Mouse (Mus musculus) liver, embryonic 11.5 days (tissue): ENCODE results near the gene Mfge8. TPM values are rescaled to one million over a fixed set of nuclear protein-coding genes. Genes with fewer than 3 reads are reported as not detected.

Experiments used
- ATAC-seq: fragments of 200-750 bp; cut with Nextera tagmentation; replicated peaks from 2 replicates; pipeline ENCODE4 v1.8.0; 2017; ENCODE audit warnings: moderate number of reproducible peaks, mild to moderate bottlenecking, moderate TSS enrichment, moderate library complexity; ENCODE audit not compliant: low FRiP score
- DNase-seq: peaks from one replicate; pipeline ENCODE4 v3.0.0-alpha.2; 2017; ENCODE audit warnings: low spot score
- H3K27ac ChIP-seq: fragments of 300-500 bp; sonication (generic); 2 replicates; pipeline ENCODE4 v1.5.1; 2014; ENCODE audit warnings: mild to moderate bottlenecking, low read depth, low read length, control low read depth
- H3K27me3 ChIP-seq: fragments of 300-500 bp; sonication (generic); replicated peaks from 2 replicates; pipeline ENCODE4 v1.6.1; 2014; ENCODE audit warnings: low read length, mixed read lengths; ENCODE audit not compliant: control insufficient read depth, insufficient read depth
- H3K36me3 ChIP-seq: fragments of 300-500 bp; sonication (generic); 2 replicates; pipeline ENCODE4 v1.6.1; 2014; ENCODE audit warnings: mild to moderate bottlenecking, low read length, moderate library complexity, mixed read lengths; ENCODE audit not compliant: control insufficient read depth, insufficient read depth
- H3K4me1 ChIP-seq: fragments of 300-500 bp; sonication (generic); replicated peaks from 2 replicates; pipeline ENCODE4 v1.6.1; 2014; ENCODE audit warnings: low read length, mixed read lengths; ENCODE audit not compliant: control insufficient read depth, insufficient read depth
- H3K4me2 ChIP-seq: fragments of 300-500 bp; sonication (generic); 2 replicates; pipeline ENCODE4 v1.6.1; 2014; ENCODE audit warnings: mild to moderate bottlenecking, control low read depth, moderate library complexity
- H3K4me3 ChIP-seq: fragments of 300-500 bp; sonication (generic); 2 replicates; pipeline ENCODE4 v1.5.1; 2014; ENCODE audit warnings: low read depth, low read length, control low read depth
- H3K9ac ChIP-seq: fragments of 300-500 bp; sonication (generic); 2 replicates; pipeline ENCODE4 v1.6.1; 2014; ENCODE audit warnings: low read depth, low read length, control low read depth
- H3K9me3 ChIP-seq: fragments of 300-500 bp; sonication (generic); 2 replicates; pipeline ENCODE4 v1.6.1; 2016; ENCODE audit warnings: low read length, inconsistent platforms, mixed read lengths; ENCODE audit not compliant: control insufficient read depth
- WGBS: fragments of 180-500 bp; shearing (Covaris S2); extraction: QIAGEN DNeasy Blood & Tissue Kit; methylation state at CpG from one replicate; pipeline ENCODE4 v1.1.7; 2014; 5-methylcytosine and 5-hydroxymethylcytosine counted together
- polyA plus RNA-seq: library from polyadenylated mRNA; unstranded; fragments of >200 nt; fragmentation: Nextera tagmentation; extraction: Ambion mirVana; gene quantifications from 2 replicates; pipeline ENCODE4 v1.2.1, GENCODE M21; 2014

The Mfge8 gene
- polyA plus RNA-seq, 1 experiment from 2014 or later: 84.9 TPM

DNA sequence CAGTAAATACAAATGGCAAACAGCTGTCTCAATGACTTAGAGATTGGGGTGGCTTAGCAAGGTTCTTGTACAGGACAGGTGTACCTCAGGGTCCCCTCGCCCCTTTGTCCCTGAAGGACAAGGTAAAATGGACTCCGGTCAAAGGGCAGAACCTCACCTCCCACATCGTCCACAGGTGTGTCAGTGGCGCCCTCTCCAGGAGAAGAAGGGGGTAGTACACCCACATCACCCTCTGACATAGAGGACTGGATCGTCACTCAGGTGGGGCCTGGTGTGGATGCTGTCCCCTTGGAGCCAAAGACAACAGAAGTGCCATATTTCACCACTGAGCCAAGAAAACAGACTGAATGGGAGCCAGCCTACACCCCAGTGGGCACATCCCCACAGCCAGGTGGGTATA lies 52.4 kb downstream of the Mfge8 start:
- Histone ChIP-seq H3K36me3 (no peaks in the 10 kb centered on the region), H3K4me1 (no peaks in the 10 kb centered on the region), H3K4me2 (no peak overlapping the region), H3K9ac (no peak overlapping the region), H3K27me3 (no peaks in the 10 kb centered on the region), H3K4me3 (no peak overlapping the region), H3K27ac (no peak overlapping the region), H3K9me3 (no peaks in the 10 kb centered on the region)
- DNase-seq (no peak), ATAC-seq (no peak)
- 71% methylated on average over 5 of the region's 5 CpGs for WGBS

DNA sequence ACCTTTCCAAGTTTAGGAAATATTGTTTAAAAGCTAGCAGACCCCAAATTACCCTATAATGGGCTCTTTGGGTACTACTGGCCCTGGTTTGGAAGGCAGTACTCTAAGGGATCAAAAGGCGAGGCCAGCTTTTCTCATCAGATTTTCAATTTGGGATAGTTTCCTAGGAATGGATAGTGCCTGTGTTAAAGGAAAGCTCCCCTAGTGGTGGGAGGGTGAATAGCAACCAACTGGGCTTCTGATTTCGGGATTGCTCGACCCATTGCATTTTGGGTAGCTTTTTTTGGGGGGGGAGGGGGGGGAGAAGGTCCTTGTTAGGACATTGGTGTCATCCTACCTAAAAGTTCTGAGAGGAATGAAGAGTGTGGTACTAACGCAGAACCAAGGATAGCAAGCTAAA lies 59.7 kb downstream of the Mfge8 start:
- Histone ChIP-seq H3K27me3 (no peaks in the 10 kb centered on the region), H3K36me3 (no peaks in the 10 kb centered on the region), H3K4me3 (no peak overlapping the region), H3K4me1 (no peaks in the 10 kb centered on the region), H3K4me2 (no peak overlapping the region), H3K9ac (no peak overlapping the region), H3K27ac (no peak overlapping the region), H3K9me3 (no peaks in the 10 kb centered on the region)
- no peak for ATAC-seq
- 65% methylated on average over 4 of the region's 4 CpGs for WGBS
- DNase-seq: no peak

Other genes starting within 250 kb of the Mfge8 start
- 3.7 and 5.8 TPM in 2 replicates for gene Isg20, start 235.6 kb downstream of the Mfge8 start, polyA plus RNA-seq
- 0.08 TPM in 1 of 2 replicates, not detected in the other for gene Acan, start 95.6 kb downstream of the Mfge8 start, polyA plus RNA-seq
- 0.73 and 0.95 TPM in 2 replicates for gene Hapln3, start 18.0 kb downstream of the Mfge8 start, polyA plus RNA-seq
- gene Abhd2, start 124.1 kb upstream of the Mfge8 start, polyA plus RNA-seq: 11.5 and 13.4 TPM in 2 replicates
- gene Rlbp1, start 238.0 kb upstream of the Mfge8 start, polyA plus RNA-seq: 0.45 TPM in 1 of 2 replicates, not detected in the other
- 17.2 and 20.9 TPM in 2 replicates for gene Fanci, start 242.9 kb upstream of the Mfge8 start, polyA plus RNA-seq